Mouse (Mus musculus): ENCODE results near the gene Uvssa.
"Not testable (repeated sequence)": the region's sequence is repeated elsewhere in the genome, so short reads cannot be mapped to it uniquely, and the experiment has no call there.

The Uvssa gene

GRCm38 (mm10) chr5:33378302-33378854 is at the start of gene Uvssa:
Uvssa (plus strand) TSS chr5:33378549.
- DNase-seq: peak; percentile 99

DNA sequence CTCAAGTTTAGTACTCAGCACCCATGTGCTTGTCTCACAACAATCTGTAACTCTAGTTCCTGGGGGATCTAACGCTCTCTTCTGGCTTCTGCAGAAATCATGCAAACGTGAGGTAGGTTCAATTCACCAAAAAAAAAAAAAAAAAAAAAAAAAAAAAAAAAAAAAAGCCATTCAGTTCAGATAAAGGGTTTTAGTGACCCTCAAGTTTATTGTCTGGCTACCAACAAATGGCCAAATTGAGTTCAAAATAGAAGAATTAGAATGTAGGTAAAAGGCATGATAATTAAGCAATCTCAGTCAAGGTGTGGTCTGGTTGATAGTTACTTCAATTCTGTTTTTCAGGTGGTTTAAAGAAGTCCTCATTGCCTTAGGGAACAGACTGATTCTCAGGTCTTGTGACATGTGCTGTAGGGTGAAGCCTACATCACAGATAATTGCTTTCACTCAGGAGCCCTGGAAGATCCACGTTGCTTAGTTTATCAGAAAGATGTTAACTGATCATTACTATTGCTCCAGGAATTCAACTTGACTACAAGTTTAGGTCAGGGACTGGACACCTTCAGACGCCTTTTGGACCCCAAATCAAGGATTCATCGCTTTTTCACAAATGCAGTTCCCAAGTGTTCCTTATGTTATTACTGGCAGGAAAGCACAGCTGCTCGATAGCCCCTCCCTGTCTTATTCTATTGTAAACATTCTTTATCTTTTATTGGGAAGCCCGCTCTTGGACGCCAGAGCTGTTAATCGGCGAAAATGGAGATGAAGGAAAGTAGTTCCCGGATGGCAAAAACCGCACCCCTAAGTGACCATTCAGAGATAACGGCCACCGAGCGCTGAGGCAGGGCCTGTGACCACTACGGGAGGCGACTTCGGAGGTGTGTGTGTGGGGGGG is 43.7 kb upstream of the Uvssa start:
- DNase-seq: no peak

DNA sequence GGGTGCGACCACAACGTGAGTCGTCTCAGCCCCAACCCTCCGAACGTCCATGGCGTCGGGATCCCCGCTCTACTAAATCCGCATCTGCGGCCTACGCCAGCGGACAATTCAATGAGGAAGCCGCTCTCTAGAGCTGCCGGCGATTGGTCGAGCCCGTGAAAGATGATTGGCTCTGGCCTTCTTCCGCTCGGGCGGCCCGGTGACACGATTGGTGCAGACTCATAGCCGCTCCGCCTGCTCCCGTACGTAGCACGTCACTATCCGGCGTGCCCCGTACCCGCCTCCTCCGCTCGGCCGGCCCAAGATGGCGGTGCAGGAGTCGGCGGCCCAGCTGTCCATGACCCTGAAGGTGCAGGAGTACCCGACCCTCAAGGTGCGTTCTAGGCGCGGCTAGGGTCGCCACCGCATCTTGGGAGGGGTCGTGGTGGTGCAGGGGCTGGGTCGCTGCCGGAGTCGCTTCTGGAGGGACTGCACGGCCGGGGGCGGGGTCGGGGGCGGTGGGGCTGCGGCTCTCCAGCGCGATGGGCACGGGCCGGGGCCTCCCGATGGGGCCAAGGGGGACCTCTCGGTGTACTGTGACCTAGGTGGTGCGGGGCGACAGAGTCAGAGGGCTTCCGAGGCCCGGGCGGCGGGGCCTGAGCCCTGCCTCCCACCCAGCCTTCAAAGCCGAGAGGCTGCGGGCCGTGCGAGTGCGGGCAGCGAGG is 42.9 kb upstream of the Uvssa start, which contains the start of gene Maea:
Gene Maea (plus strand): TSS at position 237 of the 704 bp plus-strand sequence.
- DNase-seq: peak; percentile 98

DNA sequence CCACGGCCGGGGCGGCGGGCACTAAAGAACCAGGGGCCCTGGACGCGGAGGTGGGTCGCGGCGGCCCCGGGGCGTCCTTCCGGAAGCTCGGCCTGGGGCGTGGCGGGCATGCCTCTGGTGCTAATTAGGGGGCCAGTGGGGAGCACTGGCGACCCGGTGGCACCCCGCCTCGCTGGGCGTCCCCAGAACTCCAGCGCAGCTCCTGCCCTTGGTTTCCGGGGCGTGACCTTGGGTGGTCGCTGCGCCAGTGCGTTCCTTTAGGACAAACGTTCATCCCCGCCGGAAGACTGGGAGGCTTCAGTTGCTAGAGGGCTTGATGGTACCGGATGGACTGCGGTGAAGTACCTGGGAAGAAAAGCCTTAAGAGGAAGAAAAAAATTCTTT is 42.4 kb upstream of the Uvssa start:
- peak; percentile 51 for DNase-seq

DNA sequence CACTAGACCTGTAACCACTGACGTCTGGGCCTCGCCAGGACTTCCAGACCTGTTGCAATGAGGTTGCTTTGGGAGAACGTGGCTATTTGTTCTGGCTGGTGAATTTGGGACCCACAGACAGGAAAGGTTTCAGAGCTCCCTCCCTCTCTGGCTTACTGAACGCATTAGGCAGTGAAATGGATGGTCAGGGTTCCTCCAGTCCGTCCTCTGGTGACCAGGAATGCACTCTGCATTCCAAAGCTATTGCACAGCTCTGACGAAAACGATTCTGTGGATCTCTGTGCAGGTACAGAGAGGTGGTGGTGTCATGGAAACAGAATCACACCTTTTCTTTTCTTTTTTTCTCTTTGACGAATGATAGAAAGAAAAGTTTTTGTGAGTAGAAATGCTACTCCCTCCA is 41.1 kb upstream of the Uvssa start:
- peak; percentile 47 for DNase-seq

DNA sequence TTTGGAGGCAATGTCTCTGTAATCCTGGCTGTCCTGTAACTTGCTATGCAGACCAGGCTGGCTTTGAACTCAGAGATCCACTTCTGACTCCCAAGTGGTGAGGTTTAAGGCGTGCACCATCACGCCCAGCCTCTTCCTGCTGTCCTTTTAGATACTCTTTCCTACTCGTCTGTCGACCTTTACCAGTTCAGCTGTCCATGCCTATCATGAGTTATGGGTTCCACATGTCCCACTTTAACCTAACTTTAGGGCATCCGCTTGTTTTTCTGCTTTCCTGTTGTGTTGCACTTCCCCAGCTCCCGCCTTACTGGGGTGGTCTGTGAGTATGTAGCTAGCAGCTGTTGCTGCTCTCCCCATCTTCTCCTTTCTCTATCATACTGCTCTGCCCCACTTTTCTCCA is 37.2 kb upstream of the Uvssa start:
- DNase-seq: no peak

DNA sequence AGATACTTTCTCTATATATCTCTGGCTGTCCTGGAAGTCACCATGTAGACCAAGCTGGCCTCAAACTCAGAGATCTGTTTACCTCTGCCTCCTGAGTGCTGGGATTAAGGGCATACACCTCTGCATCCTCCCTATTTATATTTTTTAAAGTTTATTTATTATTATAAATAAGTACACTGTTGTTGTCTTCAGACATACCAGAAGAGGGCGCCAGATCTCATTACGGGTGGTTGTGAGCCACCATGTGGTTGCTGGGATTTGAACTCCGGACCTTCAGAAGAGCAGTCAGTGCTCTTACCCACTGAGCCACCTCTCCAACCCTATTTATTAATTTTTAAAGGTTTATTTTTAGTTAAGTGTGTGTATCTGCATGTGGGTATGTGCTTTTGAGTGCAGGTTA is 36.1 kb upstream of the Uvssa start:
- not testable (repeated sequence) for DNase-seq

DNA sequence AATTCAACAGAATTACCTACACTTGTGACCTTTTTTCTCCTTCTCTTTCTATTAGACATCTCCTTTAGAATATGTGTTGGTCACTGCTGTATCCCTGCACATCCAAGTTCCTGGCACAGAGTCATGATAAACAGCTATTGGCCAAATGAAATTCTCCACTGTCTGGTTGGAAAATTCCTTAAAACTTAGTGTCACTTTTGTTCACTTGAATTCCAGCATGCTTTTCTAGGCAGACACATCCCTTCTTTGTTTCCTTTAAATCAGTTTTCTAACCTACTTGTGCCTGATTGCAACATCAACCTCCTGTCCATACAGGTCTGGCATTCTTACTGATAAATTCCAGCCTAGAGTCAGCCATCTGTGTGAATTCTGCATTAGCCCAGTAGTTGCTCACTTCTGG is 35.5 kb upstream of the Uvssa start:
- DNase-seq: no peak

DNA sequence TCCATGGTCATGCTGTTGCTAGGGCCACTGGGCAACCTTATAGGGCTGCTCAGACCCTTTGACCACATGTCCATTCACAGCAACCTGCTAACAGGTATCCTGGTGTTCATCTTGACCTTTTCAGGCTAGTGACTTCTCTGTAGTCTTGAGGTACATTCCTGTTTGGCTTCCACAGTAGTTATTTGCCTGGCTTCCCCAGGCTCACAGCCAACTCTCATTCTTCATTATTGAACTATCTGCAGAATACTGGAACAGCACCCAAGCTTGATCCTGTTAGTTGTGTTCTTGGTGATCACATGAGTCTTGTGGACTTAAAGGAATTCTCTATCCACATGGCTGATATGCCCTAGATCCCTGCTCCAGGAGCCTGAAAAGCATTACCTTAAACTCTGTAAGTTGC is 34.8 kb upstream of the Uvssa start:
- DNase-seq: no peak

GRCm38 (mm10) chr5:33344070-33344469 is 34.3 kb upstream of the Uvssa start:
- DNase-seq: no peak

DNA sequence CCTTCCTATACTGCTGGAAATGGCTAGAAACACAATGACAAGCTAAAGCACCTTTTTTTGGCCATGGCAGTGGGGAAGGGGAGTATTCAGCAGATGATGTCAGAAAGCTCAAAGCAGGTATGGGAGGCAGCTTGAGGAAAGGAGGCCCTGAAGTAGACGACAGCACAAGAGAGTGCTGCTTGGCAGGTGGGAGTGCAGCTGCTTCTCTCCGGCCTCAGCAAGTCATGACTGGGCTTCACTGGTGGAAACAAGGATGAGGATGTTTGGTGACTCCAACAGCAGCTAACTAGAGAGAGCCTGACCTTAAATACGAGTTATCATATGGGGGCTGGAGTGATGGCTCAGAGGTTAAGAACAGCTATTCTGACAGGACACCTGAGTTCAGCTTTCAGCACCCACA is 30.7 kb upstream of the Uvssa start:
- DNase-seq: no peak

- DNase-seq: no peak
These were observed 29.1 kb upstream of the Uvssa start for GRCm38 (mm10) chr5:33349205-33349604.

GRCm38 (mm10) chr5:33349706-33350105 is 28.6 kb upstream of the Uvssa start:
- DNase-seq: no peak

DNA sequence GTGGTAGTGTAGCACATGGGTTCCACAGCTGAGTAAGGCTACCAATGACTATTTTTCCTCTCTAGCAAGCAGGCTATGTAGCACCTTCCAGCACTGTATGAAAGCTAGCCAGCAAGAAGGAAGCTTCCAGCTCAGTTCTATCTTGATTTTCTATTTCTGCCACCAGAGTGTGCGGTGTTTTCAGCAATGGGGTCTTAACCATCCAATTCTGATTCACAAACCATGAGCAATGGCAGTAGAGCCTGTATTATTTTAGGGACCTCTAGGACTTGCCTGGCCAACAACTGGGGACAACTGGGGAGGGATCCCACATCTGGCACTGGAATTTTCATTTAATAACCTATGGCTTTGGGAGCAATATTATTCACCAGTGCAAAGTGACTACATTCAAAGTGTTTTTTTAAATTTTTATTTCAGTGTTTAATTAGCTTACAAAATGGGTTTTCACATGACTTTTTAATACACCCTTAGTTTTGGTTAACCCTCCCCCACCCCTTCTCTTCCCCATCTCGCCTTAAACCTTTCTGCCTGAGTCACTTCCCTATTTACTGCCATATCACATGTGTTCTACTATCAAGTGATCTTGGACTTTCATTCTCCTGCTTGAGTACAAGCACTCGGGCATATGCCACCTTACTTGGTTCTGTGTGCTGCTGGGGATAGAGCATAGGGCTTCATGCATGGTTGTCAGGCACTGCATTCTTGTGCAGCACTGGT is 26.6 kb upstream of the Uvssa start:
- no peak for DNase-seq

DNA sequence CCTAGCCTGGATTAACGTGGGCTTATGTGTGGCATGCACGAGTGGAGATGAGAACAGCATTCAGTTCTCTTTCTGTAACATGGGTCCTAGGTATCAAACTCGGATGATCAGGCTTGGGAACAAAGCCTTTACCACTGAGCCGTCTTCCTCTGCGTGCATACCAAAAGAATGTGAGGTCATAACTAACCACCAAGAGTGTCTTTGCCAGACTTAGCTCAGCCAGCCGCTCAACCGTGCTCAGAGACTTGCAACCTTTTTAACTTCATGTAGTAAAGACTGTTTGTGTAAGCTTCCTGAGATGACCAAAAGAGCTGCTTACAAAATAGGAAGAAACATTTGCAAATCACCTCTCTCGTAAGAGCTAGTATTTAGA is 26.1 kb upstream of the Uvssa start:
- DNase-seq: no peak

DNA sequence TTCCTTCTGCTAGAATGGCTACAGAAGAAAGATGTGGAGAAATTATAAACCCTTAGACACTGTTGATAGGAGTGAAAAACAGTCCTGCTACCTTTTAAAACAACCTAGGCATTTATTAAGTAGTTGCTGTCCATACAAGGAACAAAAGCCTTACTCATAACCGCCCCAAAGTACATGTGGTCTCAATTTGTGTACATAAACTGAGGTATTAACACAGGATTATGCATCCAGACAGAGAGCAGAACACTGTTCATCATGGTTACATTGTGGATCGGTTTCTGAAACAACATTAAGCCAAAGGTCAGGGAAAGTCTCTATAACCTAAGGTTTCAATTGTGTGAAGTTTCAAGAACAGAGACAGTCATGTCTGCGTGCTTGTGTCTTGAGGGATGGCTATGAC is 25.3 kb upstream of the Uvssa start:
- DNase-seq: no peak

DNA sequence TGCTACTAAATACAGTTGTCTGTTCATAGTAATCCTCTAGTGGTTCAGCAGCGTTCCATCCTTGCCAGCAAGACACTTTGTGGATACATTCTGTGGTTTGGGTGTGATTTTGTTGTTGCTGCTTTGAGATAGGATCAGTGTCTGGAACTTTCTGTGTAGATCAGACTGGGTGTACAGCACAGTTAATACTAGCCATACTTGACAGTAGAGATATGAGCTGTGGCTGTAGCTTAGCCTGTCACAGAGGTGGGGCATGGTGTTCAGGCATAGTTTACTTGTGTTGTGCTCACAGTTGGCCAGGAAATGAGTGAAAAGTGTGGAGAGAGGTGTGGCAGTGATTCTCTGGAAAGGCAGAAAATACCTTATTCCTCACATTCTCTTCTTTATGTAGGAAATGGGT is 20.9 kb upstream of the Uvssa start:
- DNase-seq: no peak

GRCm38 (mm10) chr5:33358467-33358866 is 19.9 kb upstream of the Uvssa start:
- DNase-seq: peak; percentile 56

- DNase-seq: no peak
These were observed 15.1 kb upstream of the Uvssa start for GRCm38 (mm10) chr5:33363263-33363662.

DNA sequence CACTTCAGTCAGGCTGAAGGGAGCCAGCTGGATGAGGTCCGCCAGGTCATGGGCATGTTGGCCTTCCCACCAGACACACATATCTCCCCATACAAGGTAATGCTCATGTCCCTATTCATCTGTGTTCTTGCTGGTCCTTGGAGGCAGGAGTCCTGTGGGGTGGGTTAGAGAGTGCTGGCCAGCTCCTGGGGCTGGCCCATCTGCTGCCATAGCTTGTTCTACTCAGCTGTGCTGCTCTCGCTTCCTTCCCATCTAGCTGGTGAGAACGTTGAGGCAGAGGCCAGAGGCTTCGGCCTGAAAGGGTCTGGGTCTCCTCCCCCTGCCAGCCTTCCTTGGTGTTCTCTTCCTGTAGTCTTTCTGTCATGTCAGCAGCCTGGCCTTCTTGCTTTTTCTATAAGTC is 9.7 kb upstream of the Uvssa start:
- no peak for DNase-seq

GRCm38 (mm10) chr5:33371137-33371536 is 7.2 kb upstream of the Uvssa start:
- peak; percentile 32 for DNase-seq

GRCm38 (mm10) chr5:33371668-33372067 is 6.7 kb upstream of the Uvssa start:
- DNase-seq: no peak

DNA sequence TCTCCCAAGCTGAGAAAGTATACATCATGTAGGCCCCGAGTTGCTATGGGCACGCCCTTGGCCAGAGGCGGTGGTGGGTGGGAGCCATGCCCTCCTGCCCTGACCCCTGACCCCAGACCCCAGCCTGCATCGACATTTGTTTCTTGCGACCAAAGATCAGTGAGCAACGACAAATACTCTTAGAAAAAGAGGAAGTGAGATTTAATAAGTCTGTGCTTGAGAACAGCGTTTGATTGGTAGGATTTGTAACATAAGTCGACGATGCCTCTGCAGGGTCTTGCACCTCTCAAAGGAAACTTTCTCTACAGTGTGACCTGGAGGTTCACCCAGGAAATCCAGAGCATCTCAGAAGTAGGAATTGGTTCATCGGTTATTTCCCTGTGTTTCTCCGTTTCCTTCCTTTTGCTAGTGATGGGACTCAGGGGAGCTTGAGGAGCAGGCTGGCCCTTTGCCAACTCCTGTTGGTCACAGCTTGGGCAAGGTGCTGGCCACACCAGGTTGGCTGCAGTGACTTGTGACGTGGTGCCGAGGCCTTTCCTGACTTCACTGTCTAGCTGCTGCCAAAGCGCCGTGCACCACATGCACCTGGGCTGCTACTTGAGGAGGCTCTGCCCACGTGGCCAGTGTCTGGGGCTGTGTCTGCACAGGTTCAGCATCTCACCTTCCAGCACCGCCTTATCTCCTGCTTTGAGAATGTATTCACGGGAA is 5.9 kb upstream of the Uvssa start:
- no peak for DNase-seq
